Mouse (Mus musculus): ENCODE data around the gene Robo1.
"Not testable (repeated sequence)": the region's sequence is repeated elsewhere in the genome, so short reads cannot be mapped to it uniquely, and the experiment has no call there.

Gene Robo1

GRCm38 (mm10) chr16:72444428-72445135 is 136.5 kb downstream of the Robo1 start:
- no peak for DNase-seq (ENCODE audit: low spot score)

- no peak for DNase-seq (ENCODE audit: low spot score)
Observed at GRCm38 (mm10) chr16:72458155-72458554, 150.0 kb downstream of the Robo1 start.

GRCm38 (mm10) chr16:72458576-72458975 is 150.5 kb downstream of the Robo1 start:
- DNase-seq (ENCODE audit: low spot score) = no peak

DNA sequence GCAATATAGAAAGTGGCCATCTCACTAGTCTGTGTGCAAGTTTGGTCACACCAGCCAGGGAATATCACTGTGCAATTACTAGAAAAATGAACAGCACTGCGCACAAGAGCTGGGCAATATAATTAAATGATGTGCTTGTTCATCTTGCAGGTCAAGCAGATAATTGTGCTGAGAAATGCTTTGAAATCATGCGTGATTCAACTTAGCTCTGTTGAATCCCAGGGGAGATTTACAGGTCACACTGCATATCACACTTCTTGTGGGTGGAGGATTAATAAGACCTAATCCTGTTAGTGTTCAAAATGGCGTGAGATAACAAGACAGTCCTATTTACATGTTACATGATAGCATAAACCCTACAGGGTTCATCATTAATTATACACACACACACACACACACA is 157.6 kb downstream of the Robo1 start:
- DNase-seq (ENCODE audit: low spot score) = no peak

GRCm38 (mm10) chr16:72470037-72470673 is 162.0 kb downstream of the Robo1 start:
- no peak for DNase-seq (ENCODE audit: low spot score)

- DNase-seq (ENCODE audit: low spot score) = no peak
Observed at GRCm38 (mm10) chr16:72510716-72511199, 202.7 kb downstream of the Robo1 start.

DNA sequence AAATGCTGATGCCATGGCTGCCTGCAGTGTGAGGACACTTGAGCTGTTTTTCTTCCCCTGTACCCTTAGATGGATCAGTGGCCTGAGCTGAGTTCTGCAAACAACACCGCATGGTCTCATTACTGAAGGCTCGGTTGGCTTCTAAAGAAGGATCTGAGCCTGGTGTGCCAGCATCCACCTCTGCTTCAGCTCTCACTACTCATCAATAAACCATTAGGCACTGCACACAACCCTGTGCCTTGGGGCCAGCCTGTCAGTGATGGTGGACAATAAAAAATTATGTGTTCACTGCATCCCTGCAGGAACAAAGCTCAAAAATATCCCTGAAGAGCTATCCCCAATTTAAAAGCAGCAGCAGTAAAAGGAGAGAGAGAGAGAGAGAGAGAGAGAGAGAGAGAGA is 223.2 kb downstream of the Robo1 start:
- DNase-seq (ENCODE audit: low spot score) = no peak

DNA sequence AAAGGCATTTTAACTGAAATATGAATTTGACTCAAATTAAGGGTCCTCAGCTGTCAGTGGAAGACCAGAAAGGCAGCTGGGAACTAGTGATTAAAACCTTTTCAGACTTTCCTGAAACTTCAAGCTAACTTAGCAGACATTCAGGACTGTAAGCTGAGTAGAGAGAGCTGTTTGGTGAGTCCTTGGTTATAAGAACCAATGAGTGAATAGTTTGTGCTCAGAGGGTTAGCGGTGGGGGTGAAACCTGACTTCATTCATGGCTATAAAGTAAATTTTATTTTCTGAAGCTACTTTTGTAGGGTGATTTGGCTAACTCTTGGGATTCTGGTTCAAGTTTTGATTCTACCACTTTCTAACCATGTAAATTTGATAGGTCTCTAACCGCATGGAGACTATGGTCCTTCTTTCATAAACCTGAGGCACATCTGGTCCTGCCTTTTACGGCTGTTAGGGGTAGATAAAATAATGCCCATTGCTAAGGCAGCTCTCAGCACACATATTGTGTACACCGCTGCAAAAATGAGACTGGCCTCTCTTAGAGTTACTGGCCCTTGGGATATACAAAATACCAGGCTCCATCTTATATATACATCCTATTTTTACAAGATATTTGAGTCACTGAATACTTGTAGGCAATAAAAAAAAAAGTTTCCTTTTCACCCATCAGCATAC is 225.9 kb downstream of the Robo1 start:
- no peak for DNase-seq (ENCODE audit: low spot score)

DNA sequence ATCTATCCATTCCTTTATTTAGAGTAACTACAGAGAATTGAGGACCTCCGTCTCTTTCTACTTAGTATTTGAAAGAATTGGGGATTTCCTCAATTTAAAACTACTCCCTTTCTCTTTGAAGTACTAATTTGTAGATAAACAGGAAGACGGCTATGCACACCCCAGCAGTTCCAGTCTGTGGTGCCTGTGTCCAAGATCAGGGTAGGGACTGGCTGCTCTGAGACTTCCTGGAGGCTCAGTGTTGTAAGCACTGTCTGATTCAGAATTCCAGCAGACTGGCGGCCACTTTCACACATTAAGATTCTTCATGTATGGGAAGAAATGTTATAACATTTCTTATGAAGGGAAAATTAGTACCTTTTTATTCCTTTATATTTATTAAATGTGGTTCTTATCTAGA is 230.1 kb downstream of the Robo1 start:
- DNase-seq (ENCODE audit: low spot score) = no peak

- no peak for DNase-seq (ENCODE audit: low spot score)
Observed at GRCm38 (mm10) chr16:72543928-72544327, 235.8 kb downstream of the Robo1 start.

GRCm38 (mm10) chr16:72544950-72545349 is 236.8 kb downstream of the Robo1 start:
- DNase-seq (ENCODE audit: low spot score) = no peak

- DNase-seq (ENCODE audit: low spot score) = no peak
Observed at GRCm38 (mm10) chr16:72551672-72552243, 243.7 kb downstream of the Robo1 start.

GRCm38 (mm10) chr16:72553713-72554112 is 245.6 kb downstream of the Robo1 start:
- DNase-seq (ENCODE audit: low spot score) = no peak

DNA sequence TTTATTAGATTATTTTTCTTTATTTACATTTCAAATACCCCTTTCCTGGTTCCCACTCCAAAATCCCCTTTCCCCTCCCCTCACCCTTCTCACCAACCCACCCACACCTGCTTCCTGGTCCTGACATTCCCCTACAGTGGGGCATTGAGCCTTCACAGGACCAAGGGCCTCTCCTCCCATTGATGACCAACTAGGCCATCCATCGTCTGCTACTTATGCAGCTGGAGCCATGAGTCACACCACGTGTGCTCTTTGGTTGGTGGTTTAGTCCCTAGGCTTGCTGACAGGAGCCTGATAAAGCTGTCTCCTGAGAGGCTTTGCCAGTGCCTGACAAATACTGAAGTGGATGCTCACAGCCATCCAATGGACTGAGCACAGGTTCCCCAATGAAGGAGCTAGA is 254.0 kb downstream of the Robo1 start:
- not testable (repeated sequence) for DNase-seq (ENCODE audit: low spot score)

- no peak for DNase-seq (ENCODE audit: low spot score)
Observed at GRCm38 (mm10) chr16:72563196-72563963, 255.3 kb downstream of the Robo1 start.

- no peak for DNase-seq (ENCODE audit: low spot score)
Observed at GRCm38 (mm10) chr16:72575171-72575570, 267.1 kb downstream of the Robo1 start.

DNA sequence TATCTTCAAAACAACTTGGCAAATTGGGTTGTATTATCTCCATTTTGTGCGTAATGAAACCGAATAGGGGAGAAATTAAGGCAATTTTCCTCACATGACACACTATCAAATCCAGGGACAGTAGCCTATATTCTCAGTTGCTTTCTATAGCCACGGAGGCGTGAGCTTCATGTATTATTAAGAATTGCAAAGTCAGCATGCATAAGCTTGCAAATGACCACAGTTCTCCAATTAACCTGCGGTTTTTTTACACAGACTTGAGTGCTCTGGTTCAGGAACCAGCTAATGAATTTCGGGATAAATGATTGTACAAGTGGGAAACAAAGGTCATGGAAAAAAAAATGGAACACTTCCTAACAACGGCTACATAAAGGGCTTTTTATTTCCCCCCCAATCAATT is 268.9 kb downstream of the Robo1 start:
- no peak for DNase-seq (ENCODE audit: low spot score)

DNA sequence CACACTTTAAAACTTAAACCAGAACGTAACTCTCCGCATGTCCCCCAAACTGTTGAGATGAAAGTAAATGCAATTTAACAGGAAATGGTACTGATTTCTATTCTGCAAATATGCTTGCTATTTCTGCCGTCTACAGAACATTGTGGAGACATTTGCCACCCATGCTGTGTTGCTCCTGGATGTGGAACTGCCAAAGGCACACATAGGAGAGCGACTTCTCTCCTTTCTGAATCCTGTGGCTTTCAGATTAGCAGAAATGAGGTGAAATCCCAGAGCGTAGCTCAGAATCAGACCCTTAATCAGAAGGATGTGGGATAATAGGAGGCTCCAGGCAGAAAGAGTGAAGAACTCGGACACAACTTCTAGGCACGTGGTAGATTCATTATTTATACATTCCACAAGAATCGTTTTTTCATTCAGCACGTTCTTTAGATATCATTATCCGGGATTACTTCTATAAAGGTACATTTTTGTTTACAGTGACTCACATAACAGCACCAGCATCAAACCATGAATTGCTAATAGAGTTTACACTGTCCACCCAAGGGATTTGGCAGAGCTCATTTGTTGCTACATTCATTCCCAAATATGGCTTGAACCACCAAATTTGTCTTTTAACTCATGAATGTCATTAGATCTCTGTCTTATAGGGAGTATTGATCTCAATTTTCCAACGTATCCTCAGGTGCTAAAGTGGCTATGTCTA is 276.5 kb downstream of the Robo1 start:
- DNase-seq (ENCODE audit: low spot score) = no peak

GRCm38 (mm10) chr16:72585160-72585813 is 277.2 kb downstream of the Robo1 start:
- no peak for DNase-seq (ENCODE audit: low spot score)

DNA sequence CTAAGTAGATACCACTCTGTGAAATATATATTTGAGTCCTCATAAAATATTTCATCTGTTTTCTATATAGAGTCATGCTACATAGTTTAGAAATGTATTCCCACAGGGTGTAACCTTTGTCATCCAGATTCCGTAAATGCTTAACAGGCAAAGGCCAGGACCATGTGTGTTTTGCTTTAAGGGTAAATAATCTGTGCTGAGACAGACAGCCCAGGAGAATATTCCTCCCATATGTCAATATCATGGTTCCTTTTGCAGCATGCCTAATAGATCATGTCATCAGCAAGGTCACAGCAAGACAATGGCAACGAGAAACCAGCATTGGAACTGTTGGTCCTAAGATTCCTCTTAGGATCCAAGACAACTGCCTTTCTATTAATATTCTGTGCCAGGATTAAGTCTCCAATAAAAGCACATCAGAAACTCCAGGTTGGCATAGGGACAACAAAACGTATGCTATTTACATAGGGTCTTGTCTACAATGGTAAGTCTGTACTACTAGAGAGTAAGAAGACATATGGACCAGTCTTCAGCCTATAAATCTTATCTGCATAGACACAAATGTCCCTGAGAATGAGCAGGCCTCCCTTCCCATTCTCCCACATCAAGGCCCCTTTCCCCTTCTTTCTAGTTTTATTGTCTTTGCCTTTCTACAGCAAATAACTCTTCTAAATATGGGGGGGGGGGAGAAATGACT is 279.4 kb downstream of the Robo1 start:
- DNase-seq (ENCODE audit: low spot score) = no peak
